ENCODE assay signal across 25 mouse cellular contexts in the genomic region with DNA sequence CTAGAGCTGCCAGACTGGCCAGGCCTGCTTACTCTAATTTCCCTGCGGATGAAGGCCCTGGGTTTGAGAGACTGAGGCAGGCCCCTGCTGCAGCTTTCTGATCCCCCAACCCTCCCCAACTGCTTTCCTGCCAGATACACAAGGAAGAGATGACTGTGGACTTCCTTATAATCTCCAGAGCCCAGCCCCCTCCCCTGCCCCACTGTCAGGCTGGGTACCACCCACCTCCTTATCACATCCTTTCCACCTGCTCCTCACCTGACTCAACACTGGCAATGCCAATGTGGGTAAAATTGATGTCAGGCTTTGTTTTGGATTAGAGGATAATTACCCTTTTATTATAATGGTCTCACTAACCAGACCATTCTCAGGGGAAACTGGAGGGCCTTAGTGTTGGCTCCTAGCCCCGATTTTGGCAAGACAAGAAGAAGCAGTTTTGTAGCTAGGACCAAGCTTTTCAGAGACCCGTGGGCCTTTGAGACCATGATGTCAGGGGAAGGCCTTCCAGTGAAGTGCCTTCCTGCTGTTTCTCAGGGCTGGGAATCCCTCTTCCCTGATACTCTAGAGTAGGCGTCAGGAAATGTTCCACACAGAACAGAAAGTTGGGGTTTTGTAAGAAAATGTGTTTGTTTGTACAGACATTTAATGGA. TPM values are rescaled to one million over a fixed set of nuclear protein-coding genes. Genes with fewer than 3 reads are reported as not detected.
DNase-seq lines count a peak whose midpoint lies in the region; ATAC-seq and TF ChIP-seq lines count a peak whose summit lies in the region.
"Had no signal": no experiment of that assay in that cellular context is flagged by ENCODE, and none has a peak within 500 bp of the region (broad histone marks: within the 10 kb centered on the region; RNA-seq: fewer than 3 reads in every experiment).

No protein-coding gene starts in this region.

- H3K27ac ChIP-seq in heart, embryonic 13.5 days (replicated peaks): no peak overlapping the region
- peak overlapping the region; percentile 55; the same call in 1 of the 2 replicates for H3K27ac ChIP-seq in midbrain, embryonic 14.5 days (replicated peaks; ENCODE audit: low read depth, low read length)
- no peak overlapping the region for H3K27ac ChIP-seq in midbrain, postnatal 0 days (ENCODE audit: low read depth, low read length)
- no peak overlapping the region for H3K27ac ChIP-seq in midbrain, embryonic 16.5 days (ENCODE audit: low read length)
- H3K27ac ChIP-seq: embryonic facial prominence, embryonic 15.5 days; forebrain, embryonic 15.5 days; heart, embryonic 15.5 days; kidney, embryonic 15.5 days; limb, embryonic 13.5 days; liver, embryonic 12.5 days; stomach, postnatal 0 days had no signal

- no peak for TF ChIP-seq CTCF in midbrain, postnatal 0 days (IDR thresholded peaks at IDR 0.05)

- no peak overlapping the region for H3K4me2 ChIP-seq in heart, embryonic 13.5 days
- H3K4me2 ChIP-seq in midbrain, embryonic 14.5 days (ENCODE audit: low read length): no peak overlapping the region
- no peak overlapping the region for H3K4me2 ChIP-seq in midbrain, postnatal 0 days (ENCODE audit: low read depth, low read length, poor library complexity, severe bottlenecking)
- H3K4me2 ChIP-seq in midbrain, embryonic 16.5 days (ENCODE audit: low read length): no peak overlapping the region
- H3K4me2 ChIP-seq: embryonic facial prominence, embryonic 15.5 days; forebrain, embryonic 15.5 days; heart, embryonic 15.5 days; kidney, embryonic 15.5 days; limb, embryonic 13.5 days; liver, embryonic 12.5 days had no signal

- H3K9me3 ChIP-seq in heart, embryonic 13.5 days: no peaks in the 10 kb centered on the region
- H3K9me3 ChIP-seq in midbrain, embryonic 14.5 days (ENCODE audit: control insufficient read depth, low read length): no peaks in the 10 kb centered on the region
- no peaks in the 10 kb centered on the region for H3K9me3 ChIP-seq in midbrain, postnatal 0 days (ENCODE audit: low read length)
- H3K9me3 ChIP-seq in midbrain, embryonic 16.5 days (replicated peaks; ENCODE audit: control insufficient read depth, low read length, poor library complexity, severe bottlenecking): no peaks in the 10 kb centered on the region
- H3K9me3 ChIP-seq: embryonic facial prominence, embryonic 15.5 days; forebrain, embryonic 15.5 days; heart, embryonic 15.5 days; kidney, embryonic 15.5 days; limb, embryonic 13.5 days; liver, embryonic 12.5 days had no signal

- no peaks in the 10 kb centered on the region for H3K36me3 ChIP-seq in heart, embryonic 13.5 days
- no peaks in the 10 kb centered on the region for H3K36me3 ChIP-seq in midbrain, embryonic 14.5 days (ENCODE audit: control insufficient read depth, insufficient read depth, low read length)
- no peaks in the 10 kb centered on the region for H3K36me3 ChIP-seq in midbrain, postnatal 0 days (ENCODE audit: insufficient read depth, low read length)
- H3K36me3 ChIP-seq in midbrain, embryonic 16.5 days (ENCODE audit: control insufficient read depth, insufficient read depth, low read length): no peaks in the 10 kb centered on the region
- H3K36me3 ChIP-seq: embryonic facial prominence, embryonic 15.5 days; forebrain, embryonic 15.5 days; heart, embryonic 15.5 days; kidney, embryonic 15.5 days; limb, embryonic 13.5 days; liver, embryonic 12.5 days had no signal

- H3K4me1 ChIP-seq in heart, embryonic 13.5 days: peaks cover 33% of the 10 kb centered on the region
- peaks cover 9% of the 10 kb centered on the region; the same call in 1 of the 2 replicates for H3K4me1 ChIP-seq in midbrain, embryonic 14.5 days (ENCODE audit: control insufficient read depth, insufficient read depth, low read length)
- no peaks in the 10 kb centered on the region for H3K4me1 ChIP-seq in midbrain, postnatal 0 days (ENCODE audit: insufficient read depth, low read length)
- 0 out of 2 replicates have a peak, but pooled peaks cover 8% of the 10 kb centered on the region for H3K4me1 ChIP-seq in midbrain, embryonic 16.5 days (ENCODE audit: control insufficient read depth, insufficient read depth, low read length)

- H3K4me3 ChIP-seq in heart, embryonic 13.5 days: no peak overlapping the region
- no peak overlapping the region for H3K4me3 ChIP-seq in midbrain, embryonic 14.5 days (replicated peaks; ENCODE audit: low read depth, low read length)
- H3K4me3 ChIP-seq in midbrain, postnatal 0 days (ENCODE audit: low read depth, low read length): no peak overlapping the region
- no peak overlapping the region for H3K4me3 ChIP-seq in midbrain, embryonic 16.5 days (ENCODE audit: low read depth, low read length)
- H3K4me3 ChIP-seq: embryonic facial prominence, embryonic 15.5 days; forebrain, embryonic 15.5 days; heart, embryonic 15.5 days; kidney, embryonic 15.5 days; limb, embryonic 13.5 days; liver, embryonic 12.5 days had no signal

- intact Hi-C loops in heart, postnatal 25 days (cut with DNase I): no loop called here

- 56% methylated on average over 4 of the region's 4 CpGs for WGBS in heart, embryonic 13.5 days
- WGBS in midbrain, embryonic 14.5 days: 69% methylated on average over 4 of the region's 4 CpGs
- 56% methylated on average over 4 of the region's 4 CpGs for WGBS in midbrain, postnatal 0 days
- WGBS in midbrain, embryonic 16.5 days: 52% methylated on average over 4 of the region's 4 CpGs

- no peak overlapping the region for H3K9ac ChIP-seq in heart, embryonic 13.5 days
- no peak overlapping the region for H3K9ac ChIP-seq in midbrain, embryonic 14.5 days (replicated peaks; ENCODE audit: low read length)
- H3K9ac ChIP-seq in midbrain, postnatal 0 days (replicated peaks; ENCODE audit: low read length, poor library complexity, severe bottlenecking): no peak overlapping the region
- no peak overlapping the region for H3K9ac ChIP-seq in midbrain, embryonic 16.5 days (ENCODE audit: low read depth, low read length)
- H3K9ac ChIP-seq: embryonic facial prominence, embryonic 15.5 days; forebrain, embryonic 15.5 days; heart, embryonic 15.5 days; kidney, embryonic 15.5 days; limb, embryonic 13.5 days; liver, embryonic 12.5 days had no signal

- ATAC-seq in heart, embryonic 13.5 days (ENCODE audit: extremely low read depth, insufficient number of reproducible peaks, low FRiP score, low TSS enrichment): 0 out of 2 replicates have a peak, but pooled peaks have one; percentile 42
- no peak for ATAC-seq in midbrain, embryonic 14.5 days (ENCODE audit: low FRiP score, low TSS enrichment)
- ATAC-seq in midbrain, postnatal 0 days (ENCODE audit: low FRiP score): no peak
- peak; percentile 55; the same call in 1 of the 2 replicates for ATAC-seq in midbrain, embryonic 16.5 days
- ATAC-seq: forebrain, embryonic 15.5 days; liver, embryonic 12.5 days had no signal

- peak; percentile 12 for DNase-seq in gastrocnemius, adult 18-20 months (ENCODE audit: low spot score)
- no peak for DNase-seq in gastrocnemius, postnatal 25 days
- no peak for DNase-seq in heart, postnatal 25 days (ENCODE audit: low spot score)
- peak; percentile 47 for DNase-seq in midbrain, embryonic 14.5 days
- no peak for DNase-seq in midbrain, postnatal 0 days (ENCODE audit: low spot score)
- DNase-seq in adrenal gland, postnatal 10 days: no peak
- DNase-seq: adrenal gland, postnatal 36 days; cerebellum, adult 9-10 months; gastrocnemius, postnatal 14 days; kidney, adult 11 months; kidney, postnatal 36 days; lung, adult 18-20 months; lung, postnatal 14 days; right cerebral cortex, postnatal 14 days; thymus, adult 2 months; thymus, postnatal 4 days had no signal

- H3K27me3 ChIP-seq in heart, embryonic 13.5 days (replicated peaks): no peaks in the 10 kb centered on the region
- no peaks in the 10 kb centered on the region for H3K27me3 ChIP-seq in midbrain, embryonic 14.5 days (ENCODE audit: control insufficient read depth, insufficient read depth, low read length)
- H3K27me3 ChIP-seq in midbrain, postnatal 0 days (ENCODE audit: insufficient read depth, low read length): no peaks in the 10 kb centered on the region
- H3K27me3 ChIP-seq in midbrain, embryonic 16.5 days (ENCODE audit: control insufficient read depth, insufficient read depth, low read depth, low read length): no peaks in the 10 kb centered on the region
- H3K27me3 ChIP-seq: embryonic facial prominence, embryonic 15.5 days; forebrain, embryonic 15.5 days; heart, embryonic 15.5 days; kidney, embryonic 15.5 days; liver, embryonic 12.5 days had no signal

RNA-seq across cellular contexts. Expression of a gene that starts 44.7 kb away (rescaled TPM):
- total RNA-seq in gastrocnemius, adult 18-20 months (2021): 1 to 10 TPM in 1 of 2 experiments, under 1 TPM in 1; 0.82 to 1.3 TPM
- total RNA-seq in gastrocnemius, postnatal 25 days (2021): 1 to 10 TPM; 1.3 to 1.5 TPM
- 0.23 and 0.33 TPM in 2 replicates for polyA plus RNA-seq in heart, embryonic 13.5 days (2015; fragmentation: Nextera tagmentation; extraction: Ambion mirVana)
- 1 to 10 TPM; 3.7 to 3.9 TPM for total RNA-seq in heart, postnatal 25 days (2021)
- polyA plus RNA-seq in midbrain, embryonic 14.5 days (2014; fragmentation: Nextera tagmentation; extraction: Ambion mirVana): 10.9 and 14.1 TPM in 2 replicates
- 189 and 193 TPM in 2 replicates for total RNA-seq in midbrain, postnatal 0 days (2014; rRNA removed)
- polyA plus RNA-seq in midbrain, postnatal 0 days (2015; fragmentation: Nextera tagmentation; extraction: Ambion mirVana): 15.4 and 17.2 TPM in 2 replicates
- 10.9 and 12.3 TPM in 2 replicates for polyA plus RNA-seq in midbrain, embryonic 16.5 days (2015; fragmentation: Nextera tagmentation; extraction: Ambion mirVana)
- 10 to 100 TPM in 1 of 2 experiments, 1 to 10 TPM in 1; 7.2 to 14.4 TPM for total RNA-seq in adrenal gland, postnatal 10 days (2021)

Comparison
In these comparisons a context has a peak if more than half of its experiments do, and no peak if none do; other contexts are left out.
1. DNase-seq: peak in gastrocnemius, adult 18-20 months (single experiment) and midbrain, embryonic 14.5 days (single experiment); none in gastrocnemius, postnatal 25 days (single experiment), heart, postnatal 25 days (single experiment), midbrain, postnatal 0 days (single experiment) and adrenal gland, postnatal 10 days (single experiment).
2. ATAC-seq: peak in heart, embryonic 13.5 days (single experiment) and midbrain, embryonic 16.5 days (single experiment); none in midbrain, embryonic 14.5 days (single experiment) and midbrain, postnatal 0 days (single experiment).
3. RNA of a gene that starts 44.7 kb away (total RNA-seq): 189 to 193 TPM in midbrain, postnatal 0 days; 7.2 to 14.4 TPM in adrenal gland, postnatal 10 days, 3.7 to 3.9 TPM in heart, postnatal 25 days, 1.3 to 1.5 TPM in gastrocnemius, postnatal 25 days and 0.82 to 1.3 TPM in gastrocnemius, adult 18-20 months; every median in the first group is over 10 times any median in the second.